Mouse (Mus musculus) brain, embryonic 14.5 days (tissue): ENCODE results near the gene Itga9. TPM values are rescaled to one million over a fixed set of nuclear protein-coding genes. Genes with fewer than 3 reads are reported as not detected.

Experiments
- DNase-seq: peaks from one replicate; pipeline ENCODE4 v3.0.0-alpha.2; 2011; ENCODE audit warnings: low read depth
- CTCF ChIP-seq: fragments of 200-500 bp; IDR thresholded peaks from 2 replicates; pipeline ENCODE4 v1.5.1; 2012; ENCODE audit warnings: inconsistent platforms, mild to moderate bottlenecking, moderate library complexity, borderline replicate concordance; ENCODE audit not compliant: insufficient read depth, insufficient read length; ENCODE audit errors: extremely low read depth
- POLR2A ChIP-seq: fragments of 200-500 bp; IDR thresholded peaks from 2 replicates; pipeline ENCODE4 v1.6.1; 2012; ENCODE audit warnings: mild to moderate bottlenecking, inconsistent platforms, borderline replicate concordance; ENCODE audit not compliant: poor library complexity, insufficient read depth, insufficient read length, severe bottlenecking; ENCODE audit errors: extremely low read depth
- polyA plus RNA-seq: library from polyadenylated mRNA; depleted of rRNA; stranded (reverse); fragments of >200 nt; gene quantifications from 2 replicates; pipeline ENCODE4 v1.2.3, GENCODE M21; 2012; rRNA removed

Gene Itga9
- polyA plus RNA-seq: 3.0 and 3.1 TPM in 2 replicates

GRCm38 (mm10) chr9:118606148-118606816 lies at the start of gene Itga9:
Gene Itga9, plus strand, starts transcription at chr9:118606690.
- DNase-seq: peak; percentile 72
- peak; percentile 86 for TF ChIP-seq CTCF
- no peak for TF ChIP-seq POLR2A

- peak; percentile 46 for DNase-seq
- TF ChIP-seq CTCF (no peak), POLR2A (no peak)
Observed at GRCm38 (mm10) chr9:118556951-118557780, 49.3 kb upstream of the Itga9 start.

GRCm38 (mm10) chr9:118563356-118563755 lies 43.1 kb upstream of the Itga9 start:
- no peak for DNase-seq
- TF ChIP-seq POLR2A (no peak), CTCF (no peak)

DNA sequence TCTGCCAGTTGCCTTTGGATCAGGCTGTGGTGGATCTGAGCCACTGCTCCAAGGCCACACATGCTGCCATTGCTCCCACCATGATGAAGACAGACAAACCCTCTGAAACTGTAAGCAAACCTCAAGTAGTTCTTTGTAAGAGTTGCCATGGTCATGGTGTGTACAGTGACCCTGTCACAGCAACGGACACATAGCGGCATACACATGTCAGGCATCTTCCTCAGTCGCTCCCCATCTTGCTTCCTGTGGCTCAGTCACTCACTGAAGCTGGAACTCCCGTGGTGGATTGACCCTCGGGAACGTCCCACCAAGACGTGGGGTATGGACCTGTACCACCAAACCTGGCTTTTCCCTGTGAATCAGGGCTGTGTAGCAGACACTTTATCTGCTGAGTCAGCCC lies 42.6 kb upstream of the Itga9 start:
- TF ChIP-seq POLR2A (no peak), CTCF (no peak)
- DNase-seq: no peak

DNA sequence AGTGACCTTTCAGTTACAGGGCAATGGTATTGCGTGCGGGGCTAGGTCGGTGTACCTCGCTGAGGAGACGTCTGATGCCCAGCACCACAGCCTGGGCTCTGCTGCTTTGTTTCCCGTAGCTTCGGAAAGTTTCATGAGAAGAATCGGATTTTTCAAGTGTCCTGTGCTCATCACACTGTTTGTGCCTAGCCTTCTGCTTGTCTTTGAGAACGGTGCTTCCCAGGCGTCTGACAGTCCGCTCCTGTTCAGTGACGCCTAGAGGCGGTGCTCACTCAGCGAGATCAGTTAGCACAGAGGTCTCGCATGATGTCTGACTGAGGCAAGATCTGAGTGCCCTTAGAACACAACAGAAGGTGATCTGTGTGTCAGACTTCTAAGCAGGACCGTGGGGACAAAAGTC lies 41.8 kb upstream of the Itga9 start:
- DNase-seq: no peak
- TF ChIP-seq CTCF (no peak), POLR2A (no peak)

- TF ChIP-seq POLR2A (no peak), CTCF (no peak)
- peak; percentile 31 for DNase-seq
Observed at GRCm38 (mm10) chr9:118569328-118569727, 37.2 kb upstream of the Itga9 start.

- TF ChIP-seq POLR2A (no peak), CTCF (peak; percentile 13; the same call in 1 of the 2 replicates)
- no peak for DNase-seq
Observed at GRCm38 (mm10) chr9:118570865-118571264, 35.6 kb upstream of the Itga9 start.

GRCm38 (mm10) chr9:118571701-118572100 lies 34.8 kb upstream of the Itga9 start:
- DNase-seq: no peak
- no peak for TF ChIP-seq CTCF
- TF ChIP-seq POLR2A: no peak

DNA sequence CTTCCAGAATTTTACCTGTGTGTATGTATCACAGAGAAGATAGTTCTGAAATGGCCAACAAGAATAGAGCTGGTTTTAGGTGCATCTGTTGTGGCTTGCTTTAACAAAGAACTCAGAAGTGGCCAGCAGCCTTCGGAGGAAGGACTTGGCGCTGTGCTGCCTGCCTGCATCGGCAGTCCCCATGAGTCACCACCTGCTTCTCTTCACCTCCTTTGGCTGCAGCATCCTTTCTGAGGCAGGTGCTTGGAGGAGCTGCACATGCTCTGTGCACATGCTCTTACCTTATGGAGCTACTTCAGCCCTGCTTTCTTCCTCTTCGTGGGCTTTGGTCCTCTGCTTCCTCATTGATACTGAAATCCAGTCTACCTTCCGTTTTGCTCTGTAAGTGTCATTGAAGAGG lies 31.6 kb upstream of the Itga9 start:
- no peak for DNase-seq
- TF ChIP-seq POLR2A (no peak), CTCF (no peak)

GRCm38 (mm10) chr9:118580371-118580770 lies 26.1 kb upstream of the Itga9 start:
- no peak for TF ChIP-seq CTCF
- TF ChIP-seq POLR2A: no peak
- DNase-seq: no peak

DNA sequence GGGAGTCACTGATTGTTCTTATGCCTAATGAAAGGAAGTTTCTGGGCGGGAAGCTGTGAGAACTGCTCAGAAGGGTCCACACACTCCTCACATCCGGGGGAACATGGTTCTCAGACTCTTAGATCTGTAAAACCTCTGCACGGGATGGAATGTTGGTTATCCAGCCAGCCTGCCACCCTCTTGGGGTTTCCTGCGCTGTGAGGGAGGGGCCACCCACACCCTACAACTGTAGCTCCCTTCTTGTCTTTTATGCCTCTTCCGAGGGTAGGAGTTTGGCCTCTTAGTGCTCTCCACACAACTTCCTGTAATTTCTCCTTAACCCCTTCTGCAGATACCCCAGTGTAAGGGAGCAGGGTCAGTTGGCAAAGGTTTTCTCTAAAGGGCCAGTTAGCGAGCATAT lies 23.7 kb upstream of the Itga9 start:
- no peak for DNase-seq
- TF ChIP-seq POLR2A (no peak), CTCF (no peak)

GRCm38 (mm10) chr9:118584838-118585237 lies 21.7 kb upstream of the Itga9 start:
- TF ChIP-seq CTCF (no peak), POLR2A (no peak)
- DNase-seq: no peak

DNA sequence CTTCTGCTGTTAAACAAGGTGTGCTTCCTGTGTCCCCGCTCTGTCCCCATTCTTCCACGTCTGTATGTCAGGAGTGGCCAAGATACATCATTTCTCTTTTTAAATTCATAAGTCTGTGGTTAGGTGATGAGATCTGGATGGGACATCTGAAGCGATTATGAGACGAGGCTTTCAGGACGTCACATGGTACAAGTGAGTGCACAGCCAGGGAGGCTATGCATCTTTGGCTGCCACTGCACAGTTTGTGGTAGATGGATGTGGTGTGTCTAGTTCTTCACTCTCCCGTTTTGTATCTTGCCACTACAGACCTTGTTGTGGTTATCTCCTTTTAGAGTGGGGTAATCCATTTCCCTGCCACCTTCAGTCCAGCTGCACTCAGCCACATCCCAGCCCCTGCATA lies 20.5 kb upstream of the Itga9 start:
- no peak for TF ChIP-seq POLR2A
- TF ChIP-seq CTCF: no peak
- no peak for DNase-seq
